Mouse (Mus musculus) frontal cortex, adult (tissue): ENCODE results near the gene Gspt1.
A peak's percentile ranks its signal among the peaks of the same experiment; 100 is the strongest.
"Not testable (repeated sequence)": the region's sequence is repeated elsewhere in the genome, so short reads cannot be mapped to it uniquely, and the experiment has no call there.

Experiments used
- ATAC-seq: cut with Nextera tagmentation; 2 replicates; pipeline ENCODE4 v1.9.2; 2017; ENCODE audit warnings: mild to moderate bottlenecking, moderate library complexity, mixed read lengths; ENCODE audit not compliant: low TSS enrichment

The Gspt1 gene

GRCm38 (mm10) chr16:11253898-11254722, at the start of gene Gspt1:
Gene Gspt1 (minus strand): TSS chr16:11254325.
- peak; percentile 98 for ATAC-seq

GRCm38 (mm10) chr16:11303741-11304140, 49.6 kb upstream of the Gspt1 start:
- ATAC-seq, result no peak

- peak; percentile 67 for ATAC-seq
These were observed 43.6 kb upstream of the Gspt1 start for GRCm38 (mm10) chr16:11297700-11298099.

DNA sequence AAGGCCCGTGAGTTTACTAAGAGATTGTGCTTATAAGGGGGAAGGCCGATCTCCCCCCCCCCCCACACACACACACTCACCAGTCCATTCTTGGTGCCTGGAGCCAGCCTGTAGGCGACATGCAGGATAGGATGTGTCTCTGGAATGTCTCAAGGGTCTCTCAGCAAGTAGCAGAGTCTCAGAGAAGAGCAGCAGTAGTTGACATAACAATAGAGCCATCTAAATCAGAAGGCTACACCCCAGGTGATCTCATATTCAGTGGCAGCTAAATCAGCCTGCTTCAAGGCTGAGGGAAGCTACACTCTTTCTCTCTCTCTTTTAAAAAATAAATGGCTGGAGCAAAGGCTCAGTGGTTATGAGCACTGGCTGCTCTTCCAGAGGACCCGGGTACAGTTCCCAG, 41.5 kb upstream of the Gspt1 start:
- ATAC-seq, result not testable (repeated sequence)

DNA sequence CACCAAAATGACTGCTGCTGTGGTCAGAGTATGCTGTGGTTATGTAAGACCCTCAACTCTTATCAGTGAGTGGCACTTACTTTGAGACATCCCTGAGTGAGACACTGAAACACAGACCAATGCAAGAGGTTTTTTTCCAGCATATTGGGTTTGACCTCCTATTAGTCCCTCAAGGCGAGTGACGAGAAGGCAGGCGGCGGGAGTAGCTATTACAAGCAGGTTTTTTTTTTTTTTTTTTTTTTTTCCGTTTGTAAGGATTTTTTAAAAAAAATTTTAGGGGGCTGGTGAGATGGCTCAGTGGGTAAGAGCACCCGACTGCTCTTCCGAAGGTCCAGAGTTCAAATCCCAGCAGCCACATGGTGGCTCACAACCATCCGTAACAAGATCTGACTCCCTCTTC, 34.7 kb upstream of the Gspt1 start:
- ATAC-seq, result not testable (repeated sequence)

DNA sequence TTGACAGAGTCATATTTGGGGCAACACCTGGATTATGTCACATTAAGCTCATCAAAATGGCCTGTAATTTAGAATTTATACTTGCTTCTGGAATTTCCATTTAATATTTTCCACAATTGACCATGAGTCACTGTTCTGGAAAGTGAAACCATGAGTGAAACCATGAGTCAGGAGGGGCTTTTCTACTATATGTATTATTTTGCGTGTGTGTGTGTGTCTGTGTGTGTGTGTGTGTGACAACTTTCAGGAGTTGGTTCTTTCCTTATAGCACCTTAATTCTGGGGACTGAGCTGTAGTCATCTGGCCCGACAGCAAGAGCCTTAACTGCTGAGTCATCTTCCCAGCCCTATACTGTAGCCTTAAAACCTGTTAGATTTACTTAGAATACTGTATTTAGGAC, 31.8 kb upstream of the Gspt1 start:
- no peak for ATAC-seq

DNA sequence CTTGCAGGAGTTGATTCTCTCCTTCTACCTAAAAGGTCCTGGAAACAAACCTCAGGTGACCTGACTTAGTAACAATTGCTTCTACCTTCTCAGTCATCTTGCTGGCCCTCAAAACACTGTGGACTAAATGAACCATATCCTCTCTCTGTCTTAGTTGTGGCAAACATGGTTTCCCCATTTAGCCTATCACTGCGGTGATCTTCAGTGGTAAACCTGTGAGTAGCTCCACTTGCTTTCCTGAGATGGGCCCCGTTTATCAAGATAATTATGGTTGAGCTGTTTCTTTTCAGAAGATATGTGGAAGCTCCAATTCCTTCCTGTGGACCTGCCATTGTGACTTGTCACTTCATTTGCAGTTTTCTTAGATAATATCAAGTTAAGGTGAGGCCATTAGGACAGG, 30.8 kb upstream of the Gspt1 start:
- ATAC-seq, result no peak

GRCm38 (mm10) chr16:11282655-11283232, 28.6 kb upstream of the Gspt1 start:
- peak; percentile 55; the same call in 1 of the 2 replicates for ATAC-seq

DNA sequence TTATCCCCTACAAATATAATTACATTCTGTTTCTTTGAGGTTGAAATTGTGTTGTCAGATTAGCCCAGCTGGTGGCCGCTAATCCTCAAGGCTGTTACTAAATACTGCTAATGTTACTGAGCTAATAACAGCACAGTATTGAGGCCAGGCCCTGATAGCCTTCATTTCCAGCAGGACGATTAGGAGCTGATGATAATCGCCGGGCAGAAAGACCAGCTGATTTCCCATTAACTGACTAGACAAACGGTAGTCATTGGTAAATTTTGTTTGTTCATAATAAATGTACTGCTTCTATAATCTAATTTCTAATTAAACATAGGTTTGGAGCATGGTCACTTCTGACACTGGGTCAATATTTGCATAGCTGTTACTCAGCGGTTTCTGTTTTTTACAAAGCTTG, 24.7 kb upstream of the Gspt1 start:
- ATAC-seq, result no peak

- no peak for ATAC-seq
These were observed 22.8 kb upstream of the Gspt1 start for GRCm38 (mm10) chr16:11276888-11277287.

GRCm38 (mm10) chr16:11271073-11271472, 16.9 kb upstream of the Gspt1 start:
- ATAC-seq, result no peak

DNA sequence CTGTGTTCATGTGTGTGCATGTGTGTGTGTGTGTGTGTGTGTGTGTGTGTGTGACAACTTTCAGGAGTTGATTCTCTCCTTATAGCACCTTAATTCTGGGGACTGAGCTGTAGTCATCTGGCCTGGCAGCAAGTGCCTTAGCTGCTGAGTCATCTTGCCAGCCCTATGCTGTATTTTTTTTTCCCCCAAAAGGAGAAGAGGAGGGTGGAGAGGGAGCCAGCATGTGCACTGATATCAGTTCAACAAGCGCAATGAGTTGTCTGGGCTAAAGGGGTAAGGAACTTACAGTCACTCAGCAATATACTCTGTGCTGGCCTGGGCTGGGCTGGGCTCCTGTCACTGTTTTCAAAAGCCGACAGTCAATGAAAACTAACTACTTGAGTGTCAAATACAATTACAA, 16.5 kb upstream of the Gspt1 start:
- peak; percentile 73; the same call in 1 of the 2 replicates for ATAC-seq

DNA sequence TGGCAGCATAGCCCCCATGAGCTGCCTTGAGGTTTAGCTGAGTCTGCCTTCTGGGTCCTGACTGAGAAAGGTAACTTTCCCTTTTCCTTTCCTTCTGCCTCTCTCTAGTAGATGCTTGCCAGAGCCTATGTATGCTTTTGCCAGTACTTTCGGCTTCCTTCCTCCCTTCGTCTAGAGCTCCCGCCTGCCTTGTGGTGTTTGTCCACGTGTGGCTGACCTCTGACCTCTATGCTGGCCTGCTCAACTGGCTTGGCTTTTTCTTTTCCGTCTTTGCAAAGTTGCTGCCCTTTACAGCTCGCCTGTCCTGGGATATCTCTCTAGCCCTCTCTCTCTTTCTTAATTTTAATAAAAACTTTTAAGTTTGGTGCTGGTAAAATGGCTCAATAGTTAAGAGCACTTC, 15.7 kb upstream of the Gspt1 start:
- ATAC-seq, result no peak

DNA sequence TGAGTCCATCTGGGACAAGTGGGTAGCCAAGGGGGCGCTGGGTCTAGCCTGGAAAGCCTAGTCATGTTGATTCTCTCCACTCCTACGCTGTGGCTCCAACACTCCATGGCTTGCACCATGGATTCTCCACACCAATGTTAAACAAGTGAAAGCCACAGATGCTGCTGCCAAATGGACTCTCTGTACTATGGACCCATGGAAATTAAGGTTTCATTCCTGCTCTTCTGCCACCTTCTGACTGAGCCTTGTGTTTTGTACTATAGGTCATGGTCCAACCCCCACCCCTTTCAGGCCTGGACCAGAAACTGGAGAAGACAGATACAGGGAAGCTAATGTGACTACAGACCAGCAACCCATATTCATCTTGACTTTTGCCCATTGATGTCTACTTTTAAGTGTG, 12.4 kb upstream of the Gspt1 start:
- ATAC-seq, result no peak

- no peak for ATAC-seq
These were observed 9.1 kb upstream of the Gspt1 start for GRCm38 (mm10) chr16:11263266-11263665.

- peak; percentile 39; the same call in 1 of the 2 replicates for ATAC-seq
These were observed 619 bp upstream of the Gspt1 start for GRCm38 (mm10) chr16:11254723-11255164.

DNA sequence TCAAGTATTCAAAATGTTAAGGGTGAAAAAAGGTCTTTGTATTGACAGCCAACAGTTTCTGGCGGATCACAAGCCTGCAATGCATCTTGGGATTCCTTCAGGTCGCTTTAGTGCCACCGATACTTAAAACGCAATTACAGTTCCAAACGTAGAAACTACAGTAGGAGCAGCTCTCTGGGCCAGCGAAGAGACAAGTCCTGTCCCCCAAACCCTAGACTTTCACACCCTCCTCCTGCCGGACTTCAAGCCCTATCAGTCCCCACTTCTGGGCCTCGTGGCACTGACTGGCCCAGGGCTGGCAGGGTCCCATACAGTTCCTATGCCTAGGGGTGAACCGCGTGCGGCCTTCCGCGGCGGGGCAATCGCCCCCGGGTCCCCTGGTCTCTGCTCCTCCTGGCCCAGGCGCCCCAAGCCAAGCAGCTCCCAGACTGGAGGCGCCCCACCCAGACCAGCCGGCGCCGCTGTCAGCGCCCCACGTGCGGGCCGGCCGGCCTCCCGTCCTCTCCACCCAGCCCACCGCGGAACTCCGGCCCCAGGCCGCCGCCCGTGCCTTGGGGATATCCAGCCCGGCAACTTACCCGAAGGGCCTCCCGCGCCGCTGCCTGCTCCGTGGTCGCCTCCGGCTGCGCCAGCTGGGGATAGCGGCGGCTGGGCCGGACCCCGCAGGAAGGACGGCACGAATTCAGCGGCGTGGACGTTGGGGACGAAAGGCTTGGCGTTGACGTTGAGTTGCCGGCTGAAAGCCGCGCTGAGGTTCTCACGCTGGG, 877 bp downstream of the Gspt1 start:
- peak; percentile 8; the same call in 1 of the 2 replicates for ATAC-seq

DNA sequence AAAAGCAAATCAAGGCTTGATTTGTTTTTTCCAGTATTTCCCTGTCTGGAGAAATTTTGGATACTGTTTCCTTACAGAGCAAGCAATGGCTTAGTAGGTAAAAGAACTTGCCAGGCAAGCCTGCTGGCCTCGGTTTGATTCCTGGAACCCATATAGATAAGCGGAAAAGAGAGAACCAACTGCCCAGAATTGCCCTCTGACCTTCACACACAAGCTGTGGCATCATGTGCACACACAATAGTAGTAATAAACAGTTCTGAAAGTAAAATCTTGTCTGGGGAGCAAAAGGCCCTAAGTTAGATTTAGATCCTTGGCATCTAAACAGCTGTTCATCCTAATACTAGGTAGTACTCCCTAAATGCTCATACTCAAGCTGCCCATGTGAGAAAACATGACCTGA, 6.3 kb downstream of the Gspt1 start:
- ATAC-seq, result no peak

GRCm38 (mm10) chr16:11245767-11246166, 8.4 kb downstream of the Gspt1 start:
- no peak for ATAC-seq

DNA sequence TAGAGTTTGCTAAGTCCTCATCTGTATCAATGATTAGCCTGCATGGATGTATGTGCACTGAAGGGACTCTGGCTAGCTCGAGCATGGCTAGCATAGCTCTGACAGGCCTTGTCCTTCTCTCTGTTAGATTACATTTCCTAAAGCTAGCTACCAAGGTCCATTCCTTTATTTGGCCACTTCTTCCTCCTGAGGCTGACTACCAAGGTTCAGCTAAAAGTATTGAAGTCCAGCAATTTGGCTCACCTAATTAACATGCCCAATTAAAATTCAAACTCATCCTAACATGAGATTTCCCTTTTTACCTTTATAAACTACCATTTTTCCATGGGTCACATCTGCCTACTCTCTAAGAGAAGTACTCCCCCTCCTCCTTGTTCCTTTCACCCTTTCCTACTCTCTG, 11.7 kb downstream of the Gspt1 start:
- no peak for ATAC-seq

GRCm38 (mm10) chr16:11217801-11218200, 36.3 kb downstream of the Gspt1 start:
- no peak for ATAC-seq

- no peak for ATAC-seq
These were observed 50.3 kb downstream of the Gspt1 start for GRCm38 (mm10) chr16:11203600-11204390.
